Mouse (Mus musculus) granulocyte monocyte progenitor cell, adult 5-6 weeks (primary cell): ENCODE data around the gene Ubl7. TPM values are rescaled to one million over a fixed set of nuclear protein-coding genes. Genes with fewer than 3 reads are reported as not detected.
"Not testable (repeated sequence)": the region's sequence is repeated elsewhere in the genome, so short reads cannot be mapped to it uniquely, and the experiment has no call there.

ENCODE experiments used
- ATAC-seq: replicated peaks from 2 replicates; pipeline ENCODE4 v1.8.0; 2016; ENCODE audit warnings: mild to moderate bottlenecking, moderate TSS enrichment, inconsistent platforms; ENCODE audit not compliant: poor library complexity, severe bottlenecking
- total RNA-seq, 2 experiments: library from RNA; stranded (forward) in 1 of 2; stranded (reverse) in 1 of 2; fragments of 200-712, 200-1000 nt in 1 of 2; fragments of >200 nt in 1 of 2; fragmentation: Nextera tagmentation in 1 of 2; gene quantifications; 2 replicates each; pipeline ENCODE4 v1.2.3; 2014 to 2017

The Ubl7 gene
- total RNA-seq (2014; fragmentation: Nextera tagmentation) (84.9 and 113 TPM in 2 replicates), total RNA-seq (2017) (11.7 and 19.3 TPM in 2 replicates)

DNA sequence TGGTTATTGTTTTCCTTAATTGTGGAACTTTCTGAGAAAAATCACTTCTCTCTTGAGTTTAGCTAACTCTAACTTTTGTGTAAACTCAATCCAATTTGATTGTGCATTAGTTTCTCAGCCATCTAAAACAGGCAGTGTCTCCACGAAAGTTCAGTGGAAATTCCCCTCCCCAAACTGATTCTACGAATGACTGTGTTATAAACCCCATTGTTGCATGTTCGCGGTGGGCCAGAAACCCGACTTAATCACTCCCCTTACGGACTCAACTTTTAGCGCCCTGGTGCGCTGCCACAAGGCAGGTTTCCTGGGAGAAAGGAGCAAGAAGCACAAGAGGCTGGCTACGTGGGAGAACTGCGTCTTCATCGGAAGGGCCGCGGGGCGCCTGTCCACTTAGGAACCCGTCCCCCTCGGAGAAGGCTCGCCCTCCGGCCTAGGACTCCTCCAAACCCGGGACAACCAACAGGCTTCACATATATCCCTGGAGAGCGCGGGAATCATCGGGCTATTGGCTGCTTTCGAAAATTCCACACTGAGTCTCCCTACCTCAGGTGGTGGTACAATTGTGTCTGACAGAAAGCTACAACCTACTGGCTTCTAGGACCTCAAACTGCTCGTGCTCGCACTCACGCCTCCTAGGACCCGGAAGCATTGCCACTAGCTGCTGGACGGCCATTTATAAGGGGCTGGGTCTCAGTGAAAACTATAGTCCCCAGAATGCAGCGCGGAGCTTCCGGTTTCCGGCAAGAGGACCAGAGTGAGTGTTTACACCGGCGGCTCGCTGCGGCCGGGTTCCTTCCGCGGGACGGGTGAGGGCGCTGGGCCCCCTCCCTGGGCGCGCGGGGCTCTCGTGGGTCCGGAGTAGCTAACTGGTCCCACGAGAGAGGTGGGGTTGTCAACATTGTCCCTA is at the start of gene Ubl7:
Gene Ubl7 (plus strand): TSS at position 726 of the 907 bp plus-strand sequence.
- ATAC-seq, result peak; percentile 97

DNA sequence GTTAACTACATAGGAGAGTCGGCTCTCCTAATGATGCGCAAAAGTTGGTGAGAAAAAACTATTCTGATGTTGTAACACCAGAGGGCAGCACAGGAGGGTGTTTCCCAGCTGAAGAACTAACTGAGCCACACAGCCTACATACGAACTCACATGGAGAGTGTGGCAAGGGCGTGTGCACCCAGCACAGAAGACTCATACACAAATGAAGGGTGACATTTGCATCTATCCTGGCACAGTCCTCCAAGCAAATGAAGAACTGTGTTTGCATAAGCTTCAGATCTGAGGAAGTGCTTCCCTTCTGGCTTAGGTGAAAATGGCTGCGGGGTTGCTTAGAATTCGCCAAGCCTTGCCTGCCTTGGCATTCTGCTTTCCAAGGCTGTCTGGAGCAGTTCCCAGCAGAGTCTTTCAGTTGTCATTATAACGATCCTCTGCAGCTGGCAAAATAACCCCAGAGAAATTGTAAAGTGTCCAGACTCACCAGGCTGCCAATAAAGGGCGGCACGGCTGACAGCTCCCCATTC is 48.8 kb upstream of the Ubl7 start:
- peak; percentile 94 for ATAC-seq

DNA sequence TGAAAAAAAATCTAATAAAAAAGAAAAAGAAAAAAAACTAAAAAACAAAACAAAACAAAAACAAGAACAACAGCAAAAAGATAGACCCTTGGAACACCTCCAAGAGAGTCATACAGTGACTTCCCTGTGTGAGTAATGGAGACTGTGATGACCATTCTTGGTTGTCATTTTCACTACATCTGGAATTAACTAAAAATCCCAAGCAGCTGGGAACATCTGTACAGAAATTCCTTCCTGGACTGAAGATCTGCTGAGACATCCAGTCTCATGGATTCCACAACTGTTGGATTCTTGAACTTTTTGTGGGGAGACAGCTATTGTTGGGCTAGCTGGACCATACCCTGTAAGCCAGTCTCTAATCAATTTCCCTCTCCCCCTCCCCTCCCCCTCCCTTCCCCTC is 46.4 kb upstream of the Ubl7 start:
- ATAC-seq, result no peak

DNA sequence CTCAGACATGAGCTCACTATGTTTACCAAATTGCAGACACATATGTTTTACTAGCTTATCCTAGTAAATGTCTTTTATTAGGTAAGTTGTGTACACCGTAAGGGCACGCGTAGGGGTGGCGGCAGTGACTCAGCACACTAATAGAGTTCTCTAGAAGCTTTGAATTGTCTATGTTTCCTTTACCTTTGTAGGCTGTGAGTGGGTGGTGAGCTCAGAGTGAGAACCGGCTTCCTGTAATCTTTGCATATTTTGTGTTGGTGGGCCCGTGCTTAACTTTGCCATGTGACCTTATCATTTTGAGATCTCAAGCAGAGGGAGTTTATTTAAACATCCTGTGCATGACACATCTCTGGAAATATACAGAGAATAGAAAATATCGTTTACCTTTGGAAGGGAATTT is 44.2 kb upstream of the Ubl7 start:
- ATAC-seq, result no peak

DNA sequence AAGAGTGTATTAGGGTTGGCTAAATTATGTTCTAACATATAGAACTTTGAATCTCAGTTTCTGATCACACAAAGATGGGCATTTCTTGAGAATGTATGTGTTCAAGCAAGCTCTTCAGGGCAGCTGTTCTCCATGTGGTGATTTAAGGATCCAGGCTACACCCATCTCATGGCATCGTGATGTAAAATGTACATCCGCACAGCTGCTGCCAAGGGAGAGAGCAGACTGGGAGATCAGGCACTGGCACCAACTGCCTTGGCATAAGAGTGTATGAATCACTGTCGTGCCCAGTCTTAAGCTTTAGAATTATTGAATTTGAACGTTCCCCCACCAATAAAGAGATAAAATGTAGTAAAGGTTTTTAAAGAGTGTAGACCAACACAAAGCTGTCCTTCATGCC is 43.5 kb upstream of the Ubl7 start:
- no peak for ATAC-seq

DNA sequence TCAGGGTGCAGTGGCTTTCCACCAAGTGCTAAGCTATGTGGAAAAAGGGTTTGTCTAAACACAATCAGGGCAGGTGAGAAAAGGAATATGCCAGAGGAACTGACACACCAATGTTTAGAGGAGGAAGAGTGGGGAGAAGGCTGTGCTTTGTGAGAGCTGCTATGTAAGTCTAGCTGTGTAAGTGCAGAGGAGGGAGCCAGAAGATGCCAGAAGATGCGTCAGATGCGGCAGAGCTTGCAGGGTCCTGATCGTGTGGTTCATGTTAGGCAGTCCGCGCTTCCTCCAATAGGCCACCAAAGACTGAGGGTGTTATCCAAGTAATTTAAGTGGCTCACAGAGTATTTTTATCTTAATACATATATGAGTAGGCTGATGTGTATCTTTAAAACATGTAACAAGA is 42.9 kb upstream of the Ubl7 start:
- no peak for ATAC-seq

DNA sequence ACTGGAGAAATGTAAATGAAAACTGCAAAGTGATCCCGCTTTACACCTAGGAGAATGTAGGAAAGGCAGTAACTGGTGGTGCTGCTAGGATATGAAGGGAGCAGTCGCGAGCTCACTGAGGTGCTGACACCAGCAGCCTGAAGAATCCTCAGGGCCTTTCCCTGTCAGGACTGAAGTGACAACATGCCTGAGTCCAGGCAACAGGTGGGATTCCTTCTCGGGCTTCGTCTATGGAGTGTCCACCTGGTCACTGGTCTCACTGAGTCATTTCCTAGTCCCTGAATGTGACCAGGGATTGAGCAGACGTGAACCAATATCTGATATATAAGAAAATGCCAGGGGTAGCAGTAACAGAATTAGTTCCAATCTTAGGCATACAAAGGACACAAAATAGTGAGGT is 42.0 kb upstream of the Ubl7 start:
- no peak for ATAC-seq

DNA sequence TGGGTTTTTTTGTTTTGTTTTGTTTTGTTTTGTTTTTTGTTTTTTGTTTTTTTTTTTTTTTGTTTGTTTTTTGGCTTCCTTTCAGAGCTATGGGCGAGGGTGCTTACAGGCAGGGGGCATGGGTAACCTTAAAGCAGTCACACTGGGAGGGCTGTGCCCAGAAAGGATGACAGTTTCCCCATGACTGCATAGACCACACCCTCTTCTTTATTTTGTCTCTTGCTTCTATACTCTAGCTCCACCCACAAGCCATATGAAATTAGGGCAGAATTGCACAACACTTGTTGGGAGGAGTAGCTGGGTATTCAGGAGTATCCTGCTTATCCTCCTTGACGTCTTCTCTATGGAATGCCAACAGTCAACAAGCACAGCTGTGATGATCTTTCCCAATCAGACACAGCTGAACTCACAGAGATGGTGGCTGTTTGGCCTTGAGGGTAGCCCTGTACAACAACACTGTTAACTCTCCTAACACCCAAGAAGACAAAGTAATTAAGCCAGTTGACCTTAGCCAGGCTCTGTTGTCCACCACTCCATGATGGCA is 40.4 kb upstream of the Ubl7 start:
- peak; percentile 62 for ATAC-seq

DNA sequence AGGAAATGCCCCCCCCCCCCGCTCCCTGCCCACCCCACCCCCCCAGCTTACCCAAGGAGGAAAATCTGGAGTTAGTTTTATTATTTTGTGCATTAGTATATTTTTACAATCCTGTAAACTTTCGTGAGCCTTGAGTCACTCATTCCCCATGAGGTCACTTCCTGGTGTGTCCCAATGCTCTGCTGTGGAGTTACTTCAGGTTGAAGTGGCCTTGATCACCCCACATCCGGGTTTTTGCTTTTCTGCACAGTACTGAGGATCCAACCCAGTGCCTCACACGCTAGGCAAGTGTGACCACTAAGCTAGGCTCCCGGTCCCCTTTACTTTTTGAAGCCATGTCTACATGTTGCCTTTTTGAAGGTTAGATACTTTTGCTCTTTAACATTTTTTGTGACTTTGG is 36.6 kb upstream of the Ubl7 start:
- ATAC-seq, result peak; percentile 94

DNA sequence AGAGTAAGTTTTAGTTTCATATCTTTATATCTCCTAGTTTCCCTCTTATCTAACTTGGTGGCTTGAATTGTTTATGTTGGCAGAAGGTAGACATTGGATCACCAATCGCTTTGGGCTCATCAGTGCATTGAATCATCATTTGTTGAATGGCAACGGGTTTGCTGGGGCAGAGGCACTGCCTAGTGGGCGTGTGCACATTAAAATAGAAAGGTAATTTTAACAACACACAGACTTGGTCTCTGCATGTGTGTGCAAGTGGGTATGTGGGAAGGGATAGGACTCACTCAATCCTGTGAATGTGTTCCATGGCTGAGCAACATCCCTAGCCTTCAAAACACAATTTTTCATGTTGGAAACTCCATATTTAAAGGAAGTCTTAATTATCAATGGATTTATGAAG is 35.8 kb upstream of the Ubl7 start:
- no peak for ATAC-seq

DNA sequence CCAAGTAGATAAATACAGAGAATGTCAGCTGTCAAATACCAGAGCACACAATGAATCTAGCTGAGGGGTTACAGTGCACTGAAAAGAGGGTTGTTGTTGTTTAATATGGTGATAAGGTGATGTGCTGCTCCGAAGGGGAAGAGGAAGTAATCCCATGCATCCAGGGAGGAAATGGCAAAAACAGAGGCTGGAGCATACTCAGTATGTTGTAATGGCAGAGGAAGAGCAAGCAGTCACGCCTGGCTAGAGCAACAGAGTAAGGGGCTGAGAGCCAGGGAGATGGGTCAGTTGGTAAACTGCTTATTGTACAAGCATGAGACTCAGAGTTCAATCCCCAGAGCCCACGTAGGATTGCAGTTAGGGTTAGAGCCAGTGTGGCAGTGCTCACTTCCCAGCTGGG is 31.6 kb upstream of the Ubl7 start:
- ATAC-seq, result peak; percentile 88

DNA sequence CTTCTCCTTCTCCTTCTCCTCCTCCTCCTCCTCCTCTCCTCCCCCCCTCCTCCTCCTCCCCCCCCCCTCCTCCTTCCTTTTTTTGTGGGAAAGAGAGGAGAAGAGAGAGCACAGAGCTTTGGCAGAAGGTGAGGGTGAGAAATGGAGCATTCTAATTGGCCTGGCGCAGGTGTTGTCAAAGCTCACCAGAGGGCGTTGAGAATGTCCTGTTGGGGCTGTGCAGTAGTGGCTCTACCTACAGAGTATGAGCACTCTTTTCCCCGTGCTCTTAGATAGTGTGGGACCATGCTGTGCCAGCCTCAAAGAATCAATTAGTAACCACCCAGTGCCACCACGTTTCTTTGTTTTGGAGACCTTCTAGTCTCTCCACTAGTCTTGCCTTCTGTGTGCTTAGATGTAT is 30.5 kb upstream of the Ubl7 start:
- no peak for ATAC-seq

DNA sequence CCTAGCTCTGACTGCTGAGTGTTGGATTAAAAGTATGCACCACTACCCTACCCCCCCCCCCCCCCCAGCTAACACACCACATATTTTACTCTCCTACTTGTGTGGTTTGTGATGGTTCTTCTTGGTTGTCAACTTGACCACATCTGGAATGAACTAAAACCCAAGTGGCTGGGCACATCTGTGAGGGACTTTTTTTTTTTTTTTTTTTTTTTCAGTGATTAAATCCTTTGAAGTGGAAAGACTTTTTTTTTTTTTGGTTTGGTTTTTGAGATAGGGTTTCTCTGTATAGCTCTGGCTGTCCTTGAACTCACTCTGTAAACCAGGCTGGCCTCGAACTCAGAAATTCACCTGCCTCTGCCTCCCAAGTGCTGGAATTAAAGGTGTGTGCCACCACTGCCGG is 29.0 kb upstream of the Ubl7 start:
- ATAC-seq, result not testable (repeated sequence)

DNA sequence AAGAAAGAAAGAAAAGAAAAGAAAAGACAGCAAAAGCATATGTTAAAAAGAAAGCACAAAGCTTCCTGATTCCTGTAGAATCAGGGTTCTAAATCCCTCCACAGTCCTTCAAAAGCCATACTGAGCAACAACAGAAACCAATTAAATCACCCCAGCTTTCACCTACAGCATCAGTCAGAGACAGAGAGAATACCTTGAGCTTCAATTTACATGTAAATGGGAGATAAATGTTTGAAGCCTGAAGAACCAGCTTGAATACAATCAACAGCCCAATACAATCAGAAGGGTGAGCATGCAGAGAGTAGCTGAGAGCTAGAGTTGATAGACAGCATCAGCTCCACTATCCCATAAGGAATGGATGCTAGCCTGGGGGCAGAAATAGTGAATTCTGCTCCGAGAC is 27.4 kb upstream of the Ubl7 start:
- no peak for ATAC-seq

DNA sequence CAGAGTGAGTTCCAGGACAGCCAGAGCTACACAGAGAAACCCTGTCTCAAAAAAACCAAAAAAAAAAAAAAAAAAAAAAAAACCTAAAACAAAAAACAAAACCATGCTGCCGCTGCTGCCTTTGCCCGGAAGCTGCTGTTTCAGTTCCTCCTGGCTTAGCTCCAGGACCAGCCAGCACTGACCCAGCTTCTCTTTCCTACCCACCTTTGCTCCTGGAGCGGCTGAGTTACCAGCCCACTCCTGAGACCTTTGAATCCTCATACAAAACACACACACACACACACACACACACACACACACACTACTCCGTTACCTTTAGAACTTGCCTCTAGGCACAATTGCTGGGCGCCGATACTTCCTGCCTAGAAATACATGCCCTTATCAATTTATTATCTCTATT is 22.7 kb upstream of the Ubl7 start:
- peak; percentile 86 for ATAC-seq

DNA sequence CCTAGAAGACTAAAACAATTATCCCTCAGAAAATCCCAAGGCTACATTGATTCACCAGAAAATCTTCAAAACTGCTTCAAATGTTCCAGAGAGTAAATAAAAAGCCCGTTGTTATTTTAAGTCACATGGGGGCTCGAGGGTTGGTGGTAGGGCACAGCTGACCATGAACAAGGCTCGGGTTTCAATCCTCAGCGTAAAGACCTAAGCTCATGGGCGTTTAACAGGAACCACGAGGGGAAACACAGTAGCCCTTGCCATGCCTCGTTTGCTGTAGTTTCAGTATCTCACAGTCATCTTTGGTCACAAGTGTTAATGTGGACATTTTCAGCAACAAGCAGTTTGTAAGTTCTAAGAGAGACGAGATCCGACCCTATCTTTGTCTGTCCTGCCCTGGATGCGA is 10.3 kb upstream of the Ubl7 start:
- ATAC-seq, result no peak

DNA sequence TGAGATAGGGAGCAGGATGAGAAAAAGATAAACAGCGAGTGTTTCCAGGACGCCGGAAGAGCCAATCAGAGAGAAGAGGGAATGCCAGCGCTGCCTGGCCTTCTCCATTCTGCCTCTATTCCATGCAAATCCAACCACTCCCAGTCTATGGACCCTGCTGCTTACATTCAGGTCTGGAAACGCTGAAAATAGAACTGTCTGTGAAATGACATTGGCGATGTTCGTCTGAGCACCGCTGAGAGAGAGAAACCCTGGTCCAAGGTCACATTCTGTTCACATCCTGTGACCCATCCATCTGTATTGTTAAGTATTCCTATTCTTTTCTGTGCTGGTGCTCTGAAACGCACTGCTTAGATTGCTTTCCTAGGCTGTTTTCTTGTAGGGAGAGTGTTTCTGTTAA is 9.6 kb upstream of the Ubl7 start:
- ATAC-seq, result no peak

DNA sequence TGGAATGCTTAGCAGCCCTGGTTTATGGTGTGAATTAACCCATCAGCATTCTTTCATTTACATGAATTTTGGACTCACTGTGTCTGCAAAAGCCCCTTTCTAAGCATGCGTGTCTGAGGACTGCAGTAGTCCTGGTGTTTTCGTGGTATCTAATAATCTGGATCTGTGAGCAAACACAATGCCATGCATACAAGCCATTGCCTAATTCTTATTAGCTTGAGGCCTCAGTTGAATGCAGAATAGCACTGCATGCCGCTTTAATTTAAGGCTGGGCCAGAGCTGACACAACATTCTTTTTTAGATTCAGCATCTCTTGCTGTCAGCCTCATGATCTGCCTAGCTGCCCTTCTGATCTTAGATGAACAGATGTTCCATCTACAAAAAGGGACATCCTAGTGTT is 9.2 kb upstream of the Ubl7 start:
- ATAC-seq, result no peak

DNA sequence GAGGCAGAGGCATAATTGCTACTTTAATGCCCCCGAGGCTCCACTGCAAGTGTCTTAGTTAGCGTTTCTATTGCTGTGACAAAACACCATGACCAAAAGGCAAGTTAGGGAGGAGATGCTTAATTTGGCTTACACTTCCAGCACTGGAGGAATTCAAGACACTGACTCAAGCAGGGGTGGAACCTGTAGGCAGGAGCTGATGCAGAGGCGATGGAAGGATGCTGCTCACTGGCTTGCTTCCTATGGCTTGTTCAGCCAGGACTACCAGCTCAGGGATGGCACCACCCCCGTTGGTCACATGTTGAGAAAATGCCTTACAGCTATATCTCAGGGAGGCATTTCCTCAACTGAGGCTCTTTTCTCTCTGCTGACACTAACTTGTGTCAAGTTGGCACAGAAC is 8.6 kb upstream of the Ubl7 start:
- no peak for ATAC-seq

DNA sequence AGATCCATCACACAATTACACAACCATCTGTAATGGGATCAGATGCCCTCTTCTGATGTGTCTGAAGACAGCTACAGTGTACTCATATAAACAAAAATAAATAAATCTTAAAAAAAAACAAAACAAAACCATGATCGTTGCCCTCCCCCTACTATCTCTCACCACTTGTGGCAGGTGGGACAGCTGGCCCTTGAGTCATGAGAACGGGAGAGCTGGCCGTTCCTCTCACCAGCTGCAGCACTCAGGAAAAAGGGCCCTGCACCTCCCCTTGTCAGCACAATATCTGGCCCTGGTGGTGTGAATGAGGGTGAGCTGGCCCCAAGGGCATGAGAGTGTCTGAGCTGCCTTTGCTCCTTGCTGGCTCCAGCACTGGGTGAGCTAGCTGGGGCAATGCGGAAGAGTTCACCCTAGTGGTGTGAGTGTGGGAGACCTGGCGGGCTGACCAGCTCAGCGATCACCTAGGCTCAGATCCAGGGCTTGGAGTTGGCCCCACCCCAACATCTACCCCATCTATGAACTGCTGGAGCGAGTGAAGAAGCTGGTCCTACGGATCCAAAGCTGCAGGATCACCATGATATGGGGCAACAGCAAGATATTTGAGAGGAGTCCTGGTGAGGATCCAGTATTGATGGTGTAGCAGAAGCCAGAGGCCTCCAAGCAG is 7.1 kb upstream of the Ubl7 start:
- ATAC-seq, result no peak

DNA sequence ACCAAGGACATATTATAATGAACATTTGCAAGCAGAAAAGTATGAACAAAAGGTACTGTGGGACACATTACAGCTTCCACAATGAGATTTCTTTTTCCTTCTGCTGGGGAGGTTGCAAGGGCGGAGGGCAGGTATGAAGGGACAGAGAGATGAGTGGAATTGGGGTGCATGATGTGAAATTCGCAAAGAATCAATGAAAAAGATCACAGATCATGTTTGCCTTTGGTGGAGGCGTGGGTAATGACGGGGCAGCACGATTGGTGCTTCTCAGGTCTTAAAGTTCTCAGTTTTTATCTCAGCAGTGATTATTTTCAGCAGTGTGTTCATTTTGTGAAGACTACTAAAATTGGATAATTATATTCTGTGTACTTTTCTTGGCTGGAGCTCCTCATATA is 6.5 kb upstream of the Ubl7 start:
- no peak for ATAC-seq
